Mouse (Mus musculus) intestine, embryonic 14.5 days (tissue): ENCODE results near the gene Phospho1. TPM values are rescaled to one million over a fixed set of nuclear protein-coding genes. Genes with fewer than 3 reads are reported as not detected.

Experiments
- ATAC-seq: fragments of 200-750 bp; cut with Nextera tagmentation; replicated peaks from 2 replicates; pipeline ENCODE4 v1.8.0; 2017; ENCODE audit warnings: low read depth, moderate number of reproducible peaks, moderate TSS enrichment, moderate library complexity; ENCODE audit not compliant: low FRiP score, low TSS enrichment
- DNase-seq: peaks from one replicate; pipeline ENCODE4 v3.0.0-alpha.2; 2018; ENCODE audit warnings: low spot score
- H3K27ac ChIP-seq: fragments of 300-500 bp; sonication (generic); 2 replicates; pipeline ENCODE4 v1.5.1; 2014; ENCODE audit warnings: low read depth, mild to moderate bottlenecking, control low read depth
- H3K27me3 ChIP-seq: fragments of 300-500 bp; sonication (generic); replicated peaks from 2 replicates; pipeline ENCODE4 v1.6.1; 2014; ENCODE audit warnings: low read length, control low read depth; ENCODE audit not compliant: control insufficient read depth, insufficient read depth
- H3K36me3 ChIP-seq: fragments of 300-500 bp; sonication (generic); 2 replicates; pipeline ENCODE4 v1.6.1; 2014; ENCODE audit warnings: low read length, control low read depth; ENCODE audit not compliant: control insufficient read depth, insufficient read depth
- H3K4me1 ChIP-seq: fragments of 300-500 bp; sonication (generic); replicated peaks from 2 replicates; pipeline ENCODE4 v1.6.1; 2014; ENCODE audit warnings: low read length, control low read depth, mixed read lengths; ENCODE audit not compliant: control insufficient read depth, insufficient read depth
- H3K4me2 ChIP-seq: fragments of 300-500 bp; sonication (generic); 2 replicates; pipeline ENCODE4 v1.6.1; 2014; ENCODE audit warnings: low read length
- H3K4me3 ChIP-seq: fragments of 300-500 bp; sonication (generic); 2 replicates; pipeline ENCODE4 v1.5.1; 2014; ENCODE audit warnings: low read depth, low read length, control low read depth, mixed read lengths
- H3K9ac ChIP-seq: fragments of 300-500 bp; sonication (generic); 2 replicates; pipeline ENCODE4 v1.6.1; 2014; ENCODE audit warnings: mild to moderate bottlenecking, low read length
- H3K9me3 ChIP-seq: fragments of 300-500 bp; sonication (generic); 2 replicates; pipeline ENCODE4 v1.6.1; 2016; ENCODE audit warnings: low read length, control low read depth; ENCODE audit not compliant: control insufficient read depth
- WGBS: fragments of 180-500 bp; shearing (Covaris S2); extraction: QIAGEN DNeasy Blood & Tissue Kit; methylation state at CpG from one replicate; pipeline ENCODE4 v1.1.7; 2014; 5-methylcytosine and 5-hydroxymethylcytosine counted together
- polyA plus RNA-seq: library from polyadenylated mRNA; unstranded; fragments of >200 nt; fragmentation: Nextera tagmentation; extraction: Ambion mirVana; gene quantifications from 2 replicates; pipeline ENCODE4 v1.2.1, GENCODE M21; 2014

Gene Phospho1
- polyA plus RNA-seq, 1 experiment from 2014 or later: 0.39 TPM

- H3K4me1 ChIP-seq: no peaks in the 10 kb centered on the region
- H3K9me3 ChIP-seq: peaks cover 7% of the 10 kb centered on the region; the same call in 1 of the 2 replicates
- H3K27me3 ChIP-seq: no peaks in the 10 kb centered on the region
- no peak overlapping the region for H3K9ac ChIP-seq
- H3K4me2 ChIP-seq: no peak overlapping the region
- ATAC-seq (no peak), DNase-seq (no peak)
- no peaks in the 10 kb centered on the region for H3K36me3 ChIP-seq
- no peak overlapping the region for H3K27ac ChIP-seq
- no peak overlapping the region for H3K4me3 ChIP-seq
- 98% methylated on average over 5 of the region's 5 CpGs for WGBS
These were observed 16.4 kb upstream of the Phospho1 start for GRCm38 (mm10) chr11:95807884-95808283.

DNA sequence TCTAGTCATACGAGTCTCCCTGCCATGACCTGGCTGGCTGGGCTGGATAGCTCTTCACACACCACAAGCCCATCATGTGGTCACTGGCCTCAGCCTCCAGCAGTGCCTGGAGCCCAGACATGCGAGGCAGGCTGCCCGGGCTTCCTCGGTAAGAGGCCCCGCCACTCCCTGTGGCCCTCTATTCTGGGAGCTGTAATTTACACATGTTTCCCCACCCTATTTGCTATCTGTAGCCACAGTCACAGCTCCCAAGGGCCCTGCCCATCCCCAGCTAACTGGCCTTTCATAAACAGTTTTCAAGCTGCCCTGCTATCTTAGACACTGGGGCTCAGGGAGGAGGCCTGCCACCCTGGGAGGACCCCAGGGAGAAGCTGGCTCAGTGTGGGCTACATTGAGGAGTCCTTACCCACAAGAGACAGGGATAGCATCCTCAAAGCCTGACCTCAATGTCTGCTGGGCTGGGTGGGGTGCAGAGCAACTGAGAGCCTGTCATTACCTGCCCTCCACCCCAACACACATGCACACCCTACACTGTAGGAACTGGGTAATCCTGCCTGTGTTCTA, 15.8 kb upstream of the Phospho1 start:
- Histone ChIP-seq H3K27ac (no peak overlapping the region), H3K9ac (no peak overlapping the region), H3K36me3 (no peaks in the 10 kb centered on the region), H3K27me3 (no peaks in the 10 kb centered on the region), H3K4me1 (no peaks in the 10 kb centered on the region), H3K4me2 (no peak overlapping the region), H3K4me3 (no peak overlapping the region), H3K9me3 (peaks cover 7% of the 10 kb centered on the region; the same call in 1 of the 2 replicates)
- no peak for DNase-seq
- ATAC-seq: no peak
- WGBS: 67% methylated on average over 5 of the region's 5 CpGs

GRCm38 (mm10) chr11:95809603-95810002, 14.7 kb upstream of the Phospho1 start:
- no peak overlapping the region for H3K27ac ChIP-seq
- ATAC-seq: no peak
- no peak for DNase-seq
- H3K4me1 ChIP-seq: no peaks in the 10 kb centered on the region
- no peak overlapping the region for H3K9ac ChIP-seq
- H3K27me3 ChIP-seq: no peaks in the 10 kb centered on the region
- peaks cover 7% of the 10 kb centered on the region; the same call in 1 of the 2 replicates for H3K9me3 ChIP-seq
- 43% methylated on average over 5 of the region's 5 CpGs for WGBS
- no peak overlapping the region for H3K4me3 ChIP-seq
- H3K4me2 ChIP-seq: no peak overlapping the region
- no peaks in the 10 kb centered on the region for H3K36me3 ChIP-seq

- Histone ChIP-seq H3K36me3 (no peaks in the 10 kb centered on the region), H3K9ac (no peak overlapping the region), H3K4me1 (no peaks in the 10 kb centered on the region), H3K27ac (no peak overlapping the region), H3K4me2 (no peak overlapping the region), H3K27me3 (no peaks in the 10 kb centered on the region), H3K9me3 (peaks cover 7% of the 10 kb centered on the region; the same call in 1 of the 2 replicates), H3K4me3 (no peak overlapping the region)
- WGBS: 63% methylated on average over 7 of the region's 7 CpGs
- ATAC-seq (no peak), DNase-seq (no peak)
These were observed 13.5 kb upstream of the Phospho1 start for GRCm38 (mm10) chr11:95810828-95811227.

- H3K27ac ChIP-seq: no peak overlapping the region
- WGBS: 81% methylated on average over 6 of the region's 6 CpGs
- no peaks in the 10 kb centered on the region for H3K36me3 ChIP-seq
- ATAC-seq (no peak), DNase-seq (no peak)
- no peak overlapping the region for H3K4me3 ChIP-seq
- no peaks in the 10 kb centered on the region for H3K4me1 ChIP-seq
- no peak overlapping the region for H3K4me2 ChIP-seq
- H3K9me3 ChIP-seq: peaks cover 7% of the 10 kb centered on the region; the same call in 1 of the 2 replicates
- no peaks in the 10 kb centered on the region for H3K27me3 ChIP-seq
- no peak overlapping the region for H3K9ac ChIP-seq
These were observed 12.6 kb upstream of the Phospho1 start for GRCm38 (mm10) chr11:95811741-95812140.

GRCm38 (mm10) chr11:95812224-95812623, 12.1 kb upstream of the Phospho1 start:
- Histone ChIP-seq H3K4me2 (no peak overlapping the region), H3K36me3 (no peaks in the 10 kb centered on the region), H3K9me3 (peaks cover 7% of the 10 kb centered on the region; the same call in 1 of the 2 replicates), H3K27ac (no peak overlapping the region), H3K4me3 (no peak overlapping the region), H3K9ac (no peak overlapping the region), H3K4me1 (no peaks in the 10 kb centered on the region), H3K27me3 (no peaks in the 10 kb centered on the region)
- DNase-seq (no peak), ATAC-seq (no peak)
- 75% methylated on average over 4 of the region's 4 CpGs for WGBS

DNA sequence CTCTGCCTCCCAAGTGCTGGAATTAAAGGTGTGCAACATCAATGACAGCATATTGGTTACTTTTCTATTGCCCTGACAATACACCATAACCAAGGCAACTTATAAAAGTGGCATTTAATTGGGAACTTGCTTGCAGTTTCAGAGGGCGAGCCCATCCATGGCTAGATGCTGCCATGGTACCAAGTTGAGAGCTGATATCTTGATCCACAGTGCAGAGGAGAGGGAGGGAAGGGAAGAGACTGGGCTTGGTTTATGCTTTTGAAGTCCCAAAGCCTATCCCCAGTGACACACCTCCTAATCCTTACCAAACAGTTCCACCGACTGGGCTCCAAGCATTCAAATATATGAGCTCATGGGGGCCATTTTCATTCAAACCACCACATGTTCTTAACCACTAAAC, 10.2 kb upstream of the Phospho1 start:
- no peaks in the 10 kb centered on the region for H3K36me3 ChIP-seq
- no peak overlapping the region for H3K9ac ChIP-seq
- DNase-seq (no peak), ATAC-seq (no peak)
- H3K4me2 ChIP-seq: no peak overlapping the region
- H3K4me3 ChIP-seq: no peak overlapping the region
- H3K9me3 ChIP-seq: no peaks in the 10 kb centered on the region
- H3K27me3 ChIP-seq: no peaks in the 10 kb centered on the region
- WGBS: 87% methylated on average over 2 of the region's 2 CpGs
- H3K27ac ChIP-seq: no peak overlapping the region
- H3K4me1 ChIP-seq: no peaks in the 10 kb centered on the region

- no peaks in the 10 kb centered on the region for H3K4me1 ChIP-seq
- no peak overlapping the region for H3K4me2 ChIP-seq
- H3K36me3 ChIP-seq: no peaks in the 10 kb centered on the region
- no peak overlapping the region for H3K27ac ChIP-seq
- no peak overlapping the region for H3K9ac ChIP-seq
- no peaks in the 10 kb centered on the region for H3K9me3 ChIP-seq
- no peak overlapping the region for H3K4me3 ChIP-seq
- no peak for ATAC-seq
- 68% methylated on average over 5 of the region's 5 CpGs for WGBS
- no peak for DNase-seq
- no peaks in the 10 kb centered on the region for H3K27me3 ChIP-seq
These were observed 9.4 kb upstream of the Phospho1 start for GRCm38 (mm10) chr11:95814857-95815256.

DNA sequence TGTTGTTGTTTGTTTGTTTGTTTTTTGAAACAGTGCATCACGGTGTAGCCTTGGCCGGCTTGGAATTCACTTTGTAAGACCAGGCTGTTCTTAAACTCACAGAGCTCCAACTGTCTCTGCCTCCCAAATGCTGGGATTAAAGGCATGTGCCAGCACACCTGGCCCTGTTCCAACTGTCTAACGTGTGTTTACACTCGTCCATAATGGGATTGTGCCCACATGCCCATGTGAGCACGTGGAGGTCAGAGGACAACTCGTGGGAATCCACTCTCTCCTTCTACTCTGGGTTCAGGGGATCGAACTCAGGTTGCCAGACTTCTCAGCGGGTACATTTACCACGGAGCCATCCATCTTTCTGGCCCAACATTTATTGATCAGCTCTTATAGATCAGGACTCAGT, 8.9 kb upstream of the Phospho1 start:
- WGBS: 73% methylated on average over 9 of the region's 9 CpGs
- Histone ChIP-seq H3K36me3 (no peaks in the 10 kb centered on the region), H3K27ac (no peak overlapping the region), H3K9ac (no peak overlapping the region), H3K4me2 (no peak overlapping the region), H3K27me3 (no peaks in the 10 kb centered on the region), H3K4me3 (no peak overlapping the region), H3K9me3 (no peaks in the 10 kb centered on the region), H3K4me1 (no peaks in the 10 kb centered on the region)
- DNase-seq: no peak
- no peak for ATAC-seq
